Mouse (Mus musculus) ES-Bruce4 (cell line): ENCODE data around the gene Inpp5d.

Experiments used
- CTCF ChIP-seq: IDR thresholded peaks from one replicate; pipeline ENCODE4 v1.8.1; 2011; ENCODE audit warnings: low read depth, low read length
- EP300 ChIP-seq: IDR thresholded peaks from 2 replicates; pipeline ENCODE4 v1.6.1; 2011; ENCODE audit warnings: low read depth, low read length; ENCODE audit not compliant: insufficient read depth
- POLR2A ChIP-seq: IDR thresholded peaks from one replicate; pipeline ENCODE4 v1.8.1; 2011; ENCODE audit warnings: low read length; ENCODE audit not compliant: insufficient read depth

DNA sequence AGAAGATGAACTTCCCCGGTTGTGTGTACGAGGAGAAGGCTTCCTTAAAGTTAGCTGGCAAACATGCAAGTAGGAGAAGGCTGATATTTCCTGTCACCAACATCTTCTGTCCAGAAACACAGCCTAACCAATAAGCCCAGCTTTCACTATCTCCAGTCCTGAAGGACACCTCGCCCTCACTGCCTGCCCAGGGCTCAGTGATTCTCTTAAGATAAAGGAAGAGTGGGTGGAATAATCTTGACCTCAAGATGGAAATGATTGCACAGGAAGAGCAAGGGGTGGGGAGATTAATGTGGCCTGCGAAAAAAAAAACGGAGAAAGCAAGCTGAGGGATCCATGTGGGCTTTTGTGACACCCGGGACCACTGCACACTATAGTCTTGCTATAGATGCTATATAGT is 25.6 kb downstream of the Inpp5d start:
- no peak for TF ChIP-seq POLR2A
- TF ChIP-seq CTCF, result no peak
- TF ChIP-seq EP300, result no peak
